Mouse (Mus musculus): ENCODE results near the gene Vamp8.
A peak's percentile ranks its signal among the peaks of the same experiment; 100 is the strongest.

Vamp8 gene

GRCm38 (mm10) chr6:72370091-72370490 is 20.4 kb downstream of the Vamp8 start:
- DNase-seq, result no peak

GRCm38 (mm10) chr6:72369557-72369956 is 20.9 kb downstream of the Vamp8 start:
- no peak for DNase-seq

GRCm38 (mm10) chr6:72367460-72367974 is 23.0 kb downstream of the Vamp8 start:
- DNase-seq, result no peak

GRCm38 (mm10) chr6:72366844-72367443 is 23.6 kb downstream of the Vamp8 start, which contains the start of gene Rnf181:
TSS of gene Rnf181 (minus strand) at chr6:72366956.
- DNase-seq, result no peak

- no peak for DNase-seq
These were observed 24.2 kb downstream of the Vamp8 start for GRCm38 (mm10) chr6:72366304-72366703.

GRCm38 (mm10) chr6:72364985-72365384 is 25.5 kb downstream of the Vamp8 start:
- no peak for DNase-seq

GRCm38 (mm10) chr6:72364009-72364408 is 26.5 kb downstream of the Vamp8 start:
- no peak for DNase-seq

GRCm38 (mm10) chr6:72362132-72363028 is 28.1 kb downstream of the Vamp8 start:
- DNase-seq, result peak; percentile 97

GRCm38 (mm10) chr6:72361121-72361551 is 29.4 kb downstream of the Vamp8 start:
- DNase-seq, result peak; percentile 28

- DNase-seq, result peak; percentile 41
These were observed 29.9 kb downstream of the Vamp8 start for GRCm38 (mm10) chr6:72360599-72360935.

GRCm38 (mm10) chr6:72359891-72360598 is 30.5 kb downstream of the Vamp8 start:
- no peak for DNase-seq

- DNase-seq, result no peak
These were observed 31.2 kb downstream of the Vamp8 start for GRCm38 (mm10) chr6:72359343-72359742.

- DNase-seq, result peak; percentile 21
These were observed 32.3 kb downstream of the Vamp8 start for GRCm38 (mm10) chr6:72358086-72358764.

- peak; percentile 36 for DNase-seq
These were observed 33.1 kb downstream of the Vamp8 start for GRCm38 (mm10) chr6:72357164-72358079.

- peak; percentile 52 for DNase-seq
These were observed 34.4 kb downstream of the Vamp8 start for GRCm38 (mm10) chr6:72356001-72356532.

- peak; percentile 74 for DNase-seq
These were observed 35.2 kb downstream of the Vamp8 start, which contains the start of gene Tmem150a for GRCm38 (mm10) chr6:72355066-72355911. TSS of gene Tmem150a (plus strand) at chr6:72355447.

- DNase-seq, result no peak
These were observed 36.5 kb downstream of the Vamp8 start for GRCm38 (mm10) chr6:72354025-72354424.

- DNase-seq, result no peak
These were observed 37.7 kb downstream of the Vamp8 start for GRCm38 (mm10) chr6:72352636-72353405.

- DNase-seq, result no peak
These were observed 40.3 kb downstream of the Vamp8 start for GRCm38 (mm10) chr6:72350214-72350613.
